Mouse (Mus musculus) thymus, adult 2 months (tissue): ENCODE measurements around the gene Hsh2d.

Experiments
- CTCF ChIP-seq: fragments of 200-500 bp; IDR thresholded peaks from 2 replicates; pipeline ENCODE4 v1.5.1; 2012; ENCODE audit warnings: mild to moderate bottlenecking, control low read depth, low read length, moderate library complexity, borderline replicate concordance; ENCODE audit not compliant: control insufficient read depth, poor library complexity, insufficient read depth; ENCODE audit errors: extremely low read depth
- POLR2A ChIP-seq: fragments of 200-500 bp; IDR thresholded peaks from 2 replicates; pipeline ENCODE4 v1.6.1; 2012; ENCODE audit warnings: mild to moderate bottlenecking, low read length, control low read depth, moderate library complexity; ENCODE audit not compliant: control insufficient read depth, poor library complexity, insufficient read depth; ENCODE audit errors: extremely low read depth

- no peak for TF ChIP-seq POLR2A
- no peak for TF ChIP-seq CTCF
Observed at GRCm38 (mm10) chr8:72147266-72147665, 42.2 kb upstream of the Hsh2d start.
